Mouse (Mus musculus): ENCODE data around the gene Lpcat1. TPM values are rescaled to one million over a fixed set of nuclear protein-coding genes. Genes with fewer than 3 reads are reported as not detected.

Lpcat1 gene
- polyA plus RNA-seq, 1 experiment: 15.2 TPM

DNA sequence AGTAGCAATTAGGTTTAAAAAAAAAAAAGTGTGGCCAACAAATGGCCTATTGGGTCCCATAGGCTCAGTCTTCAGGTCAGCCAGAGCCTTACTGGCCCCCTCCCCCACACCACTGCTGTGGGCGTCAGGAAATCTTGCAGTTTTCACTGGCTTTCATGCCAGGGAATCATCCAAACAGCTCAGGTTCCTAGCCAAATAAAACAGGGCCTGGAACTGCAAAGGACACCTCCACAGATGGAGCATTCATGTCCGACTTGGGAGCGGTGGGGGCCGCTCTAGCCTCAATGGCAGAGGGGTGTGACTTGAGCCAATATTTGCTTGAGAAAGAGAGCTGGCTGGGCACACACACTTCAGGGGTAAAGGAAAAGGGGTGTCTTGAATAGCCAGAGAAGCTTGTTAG lies 20.5 kb upstream of the Lpcat1 start:
- DNase-seq (ENCODE audit: low spot score): no peak

DNA sequence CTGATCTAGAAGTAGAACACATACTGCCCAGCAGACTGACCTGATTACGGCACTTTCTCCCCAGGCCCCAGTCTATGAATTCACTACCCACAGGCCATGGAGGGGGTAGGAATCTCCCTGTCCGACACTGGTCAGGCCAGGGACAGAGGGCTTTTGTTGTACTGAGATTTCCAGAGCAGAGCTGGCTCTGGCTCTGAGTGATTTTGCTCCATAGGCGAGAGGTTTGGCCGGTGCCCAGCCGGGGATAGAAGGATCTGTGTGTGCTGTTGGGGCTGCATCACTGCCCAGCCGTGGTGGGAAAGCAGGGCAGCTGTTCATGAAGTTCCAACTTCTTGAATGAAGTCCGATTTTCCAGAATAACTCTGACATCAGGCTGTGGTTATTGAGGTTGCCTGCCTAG lies 20.1 kb upstream of the Lpcat1 start:
- no peak for DNase-seq (ENCODE audit: low spot score)

GRCm38 (mm10) chr13:73447478-73447877 lies 19.5 kb upstream of the Lpcat1 start:
- no peak for DNase-seq (ENCODE audit: low spot score)

DNA sequence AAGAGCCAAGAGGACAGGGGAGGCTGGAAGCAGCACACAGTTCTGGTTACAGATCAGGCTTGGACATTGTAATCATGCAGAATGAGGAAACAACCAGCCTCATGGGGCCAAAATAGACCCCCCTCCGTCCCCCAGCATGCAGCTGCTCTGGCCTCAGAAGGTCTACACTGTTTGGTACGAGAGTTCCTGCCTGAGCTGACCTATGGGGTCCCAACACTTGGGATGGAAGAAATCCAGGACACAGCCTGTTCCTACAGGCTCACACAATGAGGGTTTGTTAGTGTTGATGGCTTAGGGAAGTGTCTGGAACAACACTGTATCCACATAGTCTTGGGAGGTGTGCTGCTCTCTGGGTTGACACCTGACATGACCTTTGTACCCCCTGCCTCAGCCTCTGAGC lies 18.8 kb upstream of the Lpcat1 start:
- DNase-seq (ENCODE audit: low spot score): no peak

DNA sequence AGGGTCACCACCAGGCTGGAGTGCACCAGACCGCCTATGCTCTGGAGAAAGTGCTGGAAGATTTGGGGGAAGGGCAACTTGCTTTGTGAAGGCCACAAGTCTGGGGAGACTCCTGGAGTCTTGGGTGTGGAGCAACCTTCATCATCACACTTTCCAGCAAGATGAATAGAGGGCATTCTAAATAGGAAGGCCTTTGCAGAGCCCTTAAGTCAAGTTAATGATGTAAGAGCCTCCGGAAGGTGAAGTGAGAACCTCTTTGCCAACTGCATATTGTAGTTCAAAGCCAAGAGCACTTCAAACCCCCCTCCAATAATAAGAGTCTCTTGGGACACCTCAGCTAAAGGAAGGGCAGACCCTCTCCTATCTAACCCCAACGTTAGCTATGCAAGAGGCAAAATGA lies 18.3 kb upstream of the Lpcat1 start:
- no peak for DNase-seq (ENCODE audit: low spot score)

DNA sequence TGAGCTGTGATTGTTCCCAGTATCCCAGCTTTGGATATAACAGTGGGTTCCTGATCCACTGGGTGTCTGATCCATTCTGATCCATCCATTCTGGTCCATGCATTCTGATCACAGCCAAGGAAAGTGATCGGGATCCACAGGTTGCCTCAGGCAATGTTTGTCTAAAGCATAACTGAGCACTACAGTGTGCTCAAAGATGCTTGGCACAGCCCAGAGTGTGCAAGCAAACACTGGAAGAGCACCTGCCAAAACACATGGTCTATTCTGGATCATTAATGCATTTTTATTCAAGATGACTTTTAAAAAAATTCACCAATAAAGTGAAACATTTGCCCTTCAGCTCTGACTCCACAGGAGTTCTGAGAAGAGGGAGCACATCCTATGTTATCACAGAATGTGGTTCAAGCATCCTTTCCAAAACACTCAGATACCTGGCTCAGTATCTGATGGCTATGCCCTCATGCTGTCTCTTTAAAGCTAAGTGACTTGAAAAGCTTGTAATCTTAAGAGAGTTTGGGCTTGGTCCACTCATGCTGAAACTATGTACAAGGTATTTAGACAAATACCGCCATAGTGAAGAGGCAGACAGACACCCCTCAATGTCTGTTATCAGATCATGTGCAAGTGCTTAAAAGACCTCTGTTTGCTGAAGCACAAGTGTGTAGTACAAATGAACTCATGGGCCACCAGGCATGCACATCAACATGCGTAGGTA lies 13.3 kb upstream of the Lpcat1 start:
- DNase-seq (ENCODE audit: low spot score): no peak

GRCm38 (mm10) chr13:73455328-73455727 lies 11.7 kb upstream of the Lpcat1 start:
- DNase-seq (ENCODE audit: low spot score): no peak

DNA sequence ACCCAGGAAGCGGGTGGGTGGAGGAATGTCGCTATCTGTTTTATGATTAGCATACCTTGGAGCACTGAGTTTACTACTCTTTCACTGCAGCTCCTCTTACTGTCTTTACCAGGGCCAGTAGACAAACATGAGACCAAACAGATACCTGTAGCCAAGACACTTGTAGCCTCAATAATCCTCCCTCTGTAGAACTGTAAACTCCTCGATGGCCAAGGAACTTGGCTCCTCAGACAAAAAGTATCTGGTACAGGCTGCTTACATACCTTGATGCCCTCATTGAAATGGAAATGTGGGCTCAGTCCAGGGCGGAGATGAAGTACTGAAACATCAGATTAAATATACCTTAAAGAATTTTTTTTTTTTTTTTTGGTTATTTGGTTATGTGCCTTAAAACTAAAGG lies 9.7 kb upstream of the Lpcat1 start:
- no peak for DNase-seq (ENCODE audit: low spot score)

GRCm38 (mm10) chr13:73457741-73458140 lies 9.3 kb upstream of the Lpcat1 start:
- no peak for DNase-seq (ENCODE audit: low spot score)

DNA sequence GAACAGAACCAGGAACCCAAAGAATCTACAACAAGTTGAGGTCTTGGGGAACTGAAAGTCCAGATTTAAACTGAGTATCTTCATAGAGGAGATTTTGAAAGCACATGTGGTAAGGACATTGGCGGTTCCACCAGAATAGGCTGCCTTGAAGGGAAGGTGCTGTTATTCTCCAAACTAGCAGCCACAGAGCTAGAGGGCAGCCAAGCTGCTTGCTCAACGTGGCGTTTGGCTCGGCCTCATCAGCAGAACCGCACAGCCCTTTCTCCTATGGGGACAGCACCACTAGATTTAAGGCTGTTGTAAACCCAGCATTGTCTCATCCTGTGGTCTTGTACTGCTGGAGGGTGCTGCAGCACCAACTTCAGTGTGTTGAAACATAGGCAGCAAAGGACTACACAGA lies 8.3 kb upstream of the Lpcat1 start:
- no peak for DNase-seq (ENCODE audit: low spot score)

DNA sequence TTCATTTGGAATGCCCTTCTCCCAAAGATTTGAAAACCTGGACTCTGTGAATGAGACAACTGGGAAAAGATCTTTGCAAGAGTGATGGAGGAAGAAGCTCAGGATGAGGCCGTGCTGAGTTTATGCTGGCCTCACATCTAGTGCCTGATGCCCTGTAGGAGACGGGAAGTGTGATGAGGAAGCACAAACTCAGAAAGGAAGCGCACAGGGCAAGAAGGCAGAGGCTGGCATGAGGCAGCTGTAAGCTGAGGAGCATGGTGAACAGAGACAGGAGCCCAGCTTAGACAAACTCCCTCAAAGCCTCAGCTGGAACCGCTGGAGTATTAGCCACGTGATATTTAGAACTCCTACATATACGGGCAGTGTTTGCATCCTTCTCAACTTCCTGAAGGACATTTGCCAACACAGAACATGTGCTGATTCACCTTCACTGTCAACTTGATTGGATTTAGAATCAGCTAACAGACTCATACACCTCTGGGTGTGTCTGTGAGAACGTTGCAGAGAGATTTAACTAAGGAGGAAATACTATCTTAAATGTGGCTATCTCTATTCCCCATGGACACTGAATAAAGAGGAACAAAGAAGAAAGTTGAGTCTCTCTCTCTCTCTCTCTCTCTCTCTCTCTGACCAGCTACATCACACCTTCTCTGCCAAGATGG lies 7.7 kb upstream of the Lpcat1 start:
- DNase-seq (ENCODE audit: low spot score): no peak

- no peak for DNase-seq (ENCODE audit: low spot score)
These were observed 5.4 kb upstream of the Lpcat1 start for GRCm38 (mm10) chr13:73461551-73461950.

DNA sequence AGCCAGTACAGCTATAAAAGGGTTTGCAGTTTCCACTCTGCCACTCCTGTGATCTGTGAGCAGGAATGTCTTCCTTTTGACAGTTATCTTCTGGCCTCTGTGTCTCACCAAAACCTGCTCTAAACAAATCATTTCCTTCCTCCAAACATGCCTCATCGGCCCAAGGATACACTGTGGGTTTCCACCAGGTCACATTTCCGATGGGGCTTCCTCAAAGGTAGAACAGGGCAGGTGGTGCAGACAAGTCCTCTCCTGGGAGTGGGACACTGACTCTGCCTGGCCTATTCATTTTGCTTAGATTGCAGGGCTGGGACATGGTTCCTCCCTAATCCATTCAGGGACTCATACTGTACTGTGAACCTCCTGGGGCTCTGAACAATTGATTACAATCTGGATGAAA lies 1.8 kb upstream of the Lpcat1 start:
- DNase-seq (ENCODE audit: low spot score): no peak

GRCm38 (mm10) chr13:73466411-73466810 lies 586 bp upstream of the Lpcat1 start:
- no peak for DNase-seq (ENCODE audit: low spot score)

DNA sequence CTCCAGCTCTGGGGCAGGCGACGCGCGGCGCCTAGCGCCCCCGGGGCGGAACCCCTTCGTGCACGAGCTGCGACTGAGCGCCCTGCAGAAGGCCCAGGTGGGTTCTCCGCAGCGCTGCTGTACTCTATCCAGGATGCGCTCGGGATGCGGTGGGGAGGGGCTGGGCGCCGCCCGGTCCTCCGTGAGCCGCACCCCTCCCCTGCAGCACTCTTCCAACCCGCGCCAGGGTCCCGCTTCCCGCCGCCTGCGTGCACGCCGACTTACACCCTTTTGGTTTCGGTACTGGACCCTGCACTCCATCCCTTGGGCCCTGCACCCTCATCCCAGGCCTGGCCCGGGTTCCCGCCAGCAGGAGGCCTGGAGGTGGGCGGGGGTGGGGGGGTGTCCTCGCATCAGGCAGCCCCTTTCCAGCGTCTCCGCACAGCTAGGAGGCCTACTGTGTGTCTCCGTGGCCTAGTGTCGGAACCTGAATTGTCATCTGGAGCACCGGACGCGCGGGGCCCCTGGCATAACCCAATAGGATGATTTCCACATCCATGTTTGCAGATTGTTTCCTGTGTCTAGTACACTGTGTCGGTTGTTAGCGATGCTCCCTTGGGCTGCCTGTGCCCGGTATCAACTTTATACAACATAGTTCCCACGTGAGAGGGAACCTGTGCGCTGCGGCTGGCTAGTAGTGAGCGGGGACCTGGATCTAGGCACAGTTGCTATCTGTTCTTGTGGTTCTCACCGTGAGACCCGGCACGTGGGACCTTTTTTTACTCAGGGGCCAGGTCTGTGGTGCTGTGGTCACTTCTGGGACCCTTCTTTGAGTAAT lies 632 bp downstream of the Lpcat1 start:
- DNase-seq (ENCODE audit: low spot score): no peak

DNA sequence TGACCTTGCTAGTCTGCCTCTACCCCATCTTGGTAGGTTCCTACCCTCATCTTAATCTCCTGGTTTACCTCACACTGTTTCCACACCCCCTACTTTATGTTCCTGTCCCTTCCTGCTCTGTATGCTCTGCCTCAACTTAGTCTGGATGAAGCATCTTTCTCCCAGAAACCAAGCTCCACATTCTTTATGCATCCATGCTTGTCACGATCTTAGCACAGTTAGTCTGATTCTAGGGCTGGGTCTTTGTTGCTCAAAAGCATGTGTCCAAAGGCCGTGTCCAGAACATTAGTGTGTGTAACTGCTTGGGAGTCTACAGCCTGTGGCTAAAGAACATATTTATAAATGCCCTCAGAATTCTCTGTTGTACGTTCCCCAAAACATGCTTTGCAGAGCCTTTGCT lies 1.8 kb downstream of the Lpcat1 start:
- DNase-seq (ENCODE audit: low spot score): no peak

DNA sequence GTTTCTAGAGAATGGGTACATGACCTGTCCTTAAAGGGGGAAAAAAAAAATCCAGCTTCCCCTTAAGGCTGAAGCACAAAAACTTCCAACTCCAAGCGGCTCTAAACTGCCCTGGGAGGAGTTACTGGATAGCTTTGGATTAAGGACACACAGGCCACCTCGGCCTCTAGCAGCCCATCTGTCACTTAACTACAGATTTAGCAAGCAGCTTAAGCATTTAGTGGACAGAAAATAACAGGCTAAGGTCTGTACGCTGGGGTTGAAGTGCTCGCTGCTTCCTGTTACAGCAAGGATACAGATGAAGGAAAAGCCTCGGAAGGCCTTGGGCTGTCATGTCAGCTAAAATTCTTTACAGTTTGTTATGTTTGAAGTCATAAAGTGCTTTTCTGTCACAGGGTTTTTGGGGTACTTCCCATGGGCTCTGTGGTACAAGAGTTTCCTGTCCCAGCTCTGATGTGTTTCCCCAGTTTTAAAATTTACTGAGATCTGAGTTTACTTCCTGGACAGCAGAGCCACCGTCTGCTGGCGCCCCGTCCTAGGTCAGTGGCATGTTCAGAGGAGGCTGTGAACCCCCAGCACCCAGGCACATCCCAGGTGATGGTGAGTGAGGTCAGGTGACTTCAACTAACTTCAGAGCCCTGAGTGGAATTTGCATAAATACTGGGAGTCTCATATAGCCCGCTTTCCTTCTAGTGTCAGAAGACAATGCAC lies 2.4 kb downstream of the Lpcat1 start:
- DNase-seq (ENCODE audit: low spot score): no peak

DNA sequence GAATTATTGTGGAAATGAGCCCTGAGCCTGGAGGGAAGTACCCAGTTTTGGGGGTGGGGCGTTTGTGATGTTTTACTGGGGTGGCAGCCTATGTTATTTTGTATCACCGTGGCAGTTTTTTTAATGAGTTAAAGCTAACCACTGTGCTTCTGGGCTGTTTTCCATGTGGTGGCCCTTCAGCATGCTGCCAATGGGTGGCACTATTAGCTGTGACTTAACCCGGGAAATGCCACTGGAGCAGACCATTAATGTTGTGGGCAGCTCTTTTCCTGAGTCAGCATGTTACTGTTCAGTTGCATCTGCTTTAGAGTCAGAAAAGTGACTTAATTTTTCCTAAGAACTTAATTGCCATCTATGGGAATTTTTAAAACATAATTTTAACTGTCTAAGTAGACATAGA lies 5.5 kb downstream of the Lpcat1 start:
- no peak for DNase-seq (ENCODE audit: low spot score)

- no peak for DNase-seq (ENCODE audit: low spot score)
These were observed 6.7 kb downstream of the Lpcat1 start for GRCm38 (mm10) chr13:73473746-73474145.

GRCm38 (mm10) chr13:73474163-73474562 lies 7.2 kb downstream of the Lpcat1 start:
- no peak for DNase-seq (ENCODE audit: low spot score)

DNA sequence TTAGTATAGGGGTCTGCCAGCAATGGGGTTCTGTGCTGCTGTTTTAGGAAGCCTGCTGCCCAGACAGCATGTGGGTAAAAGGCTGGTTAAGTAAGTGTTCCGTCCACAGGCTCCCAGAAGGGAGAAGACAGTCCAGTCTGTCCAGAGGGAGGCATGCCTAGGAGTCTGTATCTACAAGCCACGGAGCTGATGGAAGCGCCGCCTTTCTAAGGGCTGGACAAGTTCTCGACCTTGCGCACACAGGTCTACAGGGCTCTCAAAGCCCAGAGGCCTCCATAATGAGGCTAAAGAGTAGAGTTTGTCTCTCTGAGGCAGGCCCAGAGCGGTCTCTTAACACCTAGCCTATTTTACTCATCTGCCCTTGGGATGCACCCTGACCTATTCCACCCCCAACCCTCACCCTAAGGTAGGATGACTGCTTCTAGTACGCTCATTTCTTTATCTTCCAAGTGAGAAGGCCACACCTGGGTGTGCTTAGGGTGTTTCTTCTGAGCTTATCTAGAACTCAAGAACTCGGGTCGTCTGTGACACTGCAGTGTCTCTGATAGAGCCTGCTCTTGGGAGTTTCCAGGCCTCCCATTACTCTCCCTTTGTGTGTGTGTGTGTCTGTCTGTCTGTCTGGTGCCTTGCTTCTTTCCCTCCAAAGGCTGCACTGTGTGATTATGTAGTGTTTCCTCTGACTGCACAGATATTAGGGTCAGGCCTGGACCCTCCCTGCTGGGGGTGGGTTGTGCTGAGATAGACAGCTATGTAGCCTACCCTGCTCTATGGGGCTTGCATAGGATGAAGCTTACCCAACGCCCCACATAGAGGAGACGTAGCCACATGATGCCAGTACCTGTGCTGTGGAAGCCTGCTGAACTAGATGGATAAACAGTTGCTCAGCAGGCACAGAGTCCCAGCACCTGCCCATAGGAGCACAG lies 8.3 kb downstream of the Lpcat1 start:
- no peak for DNase-seq (ENCODE audit: low spot score)
